Mouse (Mus musculus) R1 (cell line): ENCODE data around the gene Chid1.
A peak's percentile ranks its signal among the peaks of the same experiment; 100 is the strongest.

Experiments
- DNase-seq: peaks from one replicate; pipeline ENCODE4 v3.0.0-alpha.2; 2018; ENCODE audit warnings: low read depth, low spot score

The Chid1 gene

DNA sequence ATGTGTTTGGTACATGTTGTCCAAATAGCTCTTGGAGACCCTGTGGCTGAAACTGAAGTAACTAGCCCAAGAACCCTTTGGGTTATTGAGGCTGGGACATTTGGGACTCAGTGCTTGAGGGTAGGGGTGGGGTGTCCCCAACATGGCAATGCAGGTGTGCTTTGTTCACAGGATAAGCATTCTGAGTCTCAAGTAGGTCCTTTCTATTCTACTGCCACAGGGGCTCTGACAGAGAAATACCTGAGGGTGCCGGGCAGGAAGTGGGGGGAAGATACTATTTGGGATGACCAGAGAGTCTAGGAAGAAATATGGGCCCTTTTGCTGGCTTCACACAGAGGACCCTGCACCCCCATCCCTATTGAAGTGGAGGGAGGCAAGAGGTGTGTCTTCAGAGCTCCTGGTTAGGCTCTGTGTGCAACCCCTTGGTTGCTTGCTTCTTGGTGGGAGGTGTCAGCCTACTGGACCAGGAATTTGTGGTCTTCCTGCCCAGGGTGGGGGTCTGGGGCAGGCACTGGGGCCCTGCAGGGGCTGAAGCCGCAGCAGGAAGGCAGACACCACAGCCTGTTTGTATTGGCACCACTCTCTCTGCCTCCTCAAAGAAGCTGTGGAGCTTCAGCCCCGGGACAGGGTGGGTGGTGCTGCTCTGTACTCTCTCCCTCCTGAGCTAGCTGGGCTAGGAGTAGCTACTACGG lies 61.9 kb downstream of the Chid1 start:
- DNase-seq = no peak

DNA sequence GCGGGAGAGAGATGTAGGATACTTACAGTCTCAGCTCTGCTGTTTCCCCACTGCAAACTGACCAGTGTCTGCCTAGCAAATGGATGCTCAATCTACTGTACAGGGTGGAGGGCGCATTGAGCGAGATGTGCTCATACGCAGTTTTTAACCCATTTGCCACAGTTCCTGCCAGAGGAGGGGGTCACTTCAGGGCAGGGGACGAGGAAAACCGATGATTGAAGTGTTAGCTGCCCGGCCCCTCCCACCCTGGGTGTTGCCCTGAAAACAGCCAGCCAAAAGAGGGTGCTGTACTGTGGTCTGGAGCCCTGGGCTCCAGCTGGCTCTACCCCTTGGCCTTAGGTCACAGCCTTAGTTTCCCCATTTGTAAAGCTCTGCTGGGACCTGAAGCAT lies 62.7 kb downstream of the Chid1 start:
- DNase-seq = no peak

GRCm38 (mm10) chr7:141476226-141476980 lies 63.3 kb downstream of the Chid1 start:
- DNase-seq = peak; percentile 72

DNA sequence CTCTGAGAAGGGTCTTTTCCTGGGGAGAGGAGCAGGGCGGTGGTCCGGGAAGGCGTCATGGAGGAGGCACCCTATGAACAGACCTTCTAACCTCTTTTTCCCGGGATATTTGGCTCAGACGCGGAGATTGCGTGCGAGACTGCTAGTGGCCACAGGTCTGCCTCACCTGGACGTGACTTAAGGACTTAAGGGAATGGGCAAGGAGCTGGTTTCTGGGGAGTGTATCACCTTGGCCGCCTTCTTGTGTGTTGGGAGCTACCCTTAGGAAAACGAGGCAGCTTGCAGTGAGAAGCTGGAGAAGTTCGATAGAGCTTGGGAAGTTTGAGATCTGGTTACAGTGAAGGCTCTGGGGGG lies 63.9 kb downstream of the Chid1 start:
- DNase-seq = peak; percentile 51

- DNase-seq = peak; percentile 89
These were observed 64.4 kb downstream of the Chid1 start, which contains the start of the genes Polr2l and Tspan4 for GRCm38 (mm10) chr7:141475011-141475804. Gene Polr2l (minus strand): TSS chr7:141475132. Gene Tspan4 (plus strand): TSS chr7:141475240.

- DNase-seq = no peak
These were observed 65.5 kb downstream of the Chid1 start for GRCm38 (mm10) chr7:141474160-141474559.

DNA sequence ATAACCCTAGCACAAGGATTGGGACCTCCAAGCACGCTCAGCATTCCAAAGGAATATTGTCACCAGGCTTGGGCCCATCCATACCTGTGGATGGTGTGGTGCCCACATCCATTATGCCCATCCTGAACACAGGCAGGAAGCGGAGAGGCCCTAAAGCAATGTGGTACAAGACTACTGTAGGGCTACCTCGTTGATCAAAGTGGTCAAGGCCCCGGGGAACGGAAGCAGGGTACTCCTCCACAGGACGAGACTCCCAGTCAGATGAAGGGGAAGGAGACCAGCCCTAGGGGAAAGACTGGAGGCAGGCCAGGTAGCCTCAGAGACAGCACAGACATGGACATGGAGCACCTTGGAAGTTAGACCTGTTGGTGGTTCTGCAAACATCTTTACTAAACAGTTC lies 66.9 kb downstream of the Chid1 start:
- DNase-seq = no peak

- no peak for DNase-seq
These were observed 67.4 kb downstream of the Chid1 start for GRCm38 (mm10) chr7:141472226-141472625.

- no peak for DNase-seq
These were observed 68.4 kb downstream of the Chid1 start for GRCm38 (mm10) chr7:141471236-141471635.

DNA sequence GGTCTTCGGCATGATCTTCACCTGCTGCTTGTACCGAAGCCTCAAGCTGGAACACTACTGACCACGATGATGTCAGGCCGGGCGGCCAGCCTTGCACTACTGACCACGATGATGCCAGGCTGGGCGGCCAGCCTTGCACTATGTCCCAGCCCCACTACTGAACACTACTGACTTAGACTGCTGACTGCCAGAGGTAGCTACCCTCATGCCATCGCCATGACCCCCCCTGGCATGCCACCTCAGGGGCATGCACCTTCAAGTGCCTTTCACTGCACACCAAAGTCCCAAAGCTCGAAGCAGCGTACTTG lies 69.1 kb downstream of the Chid1 start:
- DNase-seq = no peak

- no peak for DNase-seq
These were observed 69.6 kb downstream of the Chid1 start for GRCm38 (mm10) chr7:141469901-141470636.

DNA sequence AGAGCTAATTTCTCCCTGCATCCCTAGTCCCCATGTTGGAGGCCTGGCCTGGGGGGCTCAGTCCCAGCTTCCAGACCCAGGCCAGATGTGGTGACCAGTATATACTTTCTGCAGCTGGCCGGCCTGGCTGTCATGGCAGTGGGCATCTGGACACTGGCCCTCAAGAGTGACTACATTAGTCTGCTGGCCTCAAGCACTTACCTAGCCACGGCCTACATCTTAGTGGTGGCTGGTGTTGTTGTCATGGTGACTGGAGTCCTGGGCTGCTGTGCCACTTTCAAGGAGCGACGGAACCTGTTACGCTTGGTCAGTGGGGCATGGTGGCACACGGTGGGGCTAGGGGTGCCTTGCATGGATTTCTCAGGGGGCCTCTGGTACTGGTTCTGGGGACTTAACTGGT lies 70.3 kb downstream of the Chid1 start:
- DNase-seq = no peak

DNA sequence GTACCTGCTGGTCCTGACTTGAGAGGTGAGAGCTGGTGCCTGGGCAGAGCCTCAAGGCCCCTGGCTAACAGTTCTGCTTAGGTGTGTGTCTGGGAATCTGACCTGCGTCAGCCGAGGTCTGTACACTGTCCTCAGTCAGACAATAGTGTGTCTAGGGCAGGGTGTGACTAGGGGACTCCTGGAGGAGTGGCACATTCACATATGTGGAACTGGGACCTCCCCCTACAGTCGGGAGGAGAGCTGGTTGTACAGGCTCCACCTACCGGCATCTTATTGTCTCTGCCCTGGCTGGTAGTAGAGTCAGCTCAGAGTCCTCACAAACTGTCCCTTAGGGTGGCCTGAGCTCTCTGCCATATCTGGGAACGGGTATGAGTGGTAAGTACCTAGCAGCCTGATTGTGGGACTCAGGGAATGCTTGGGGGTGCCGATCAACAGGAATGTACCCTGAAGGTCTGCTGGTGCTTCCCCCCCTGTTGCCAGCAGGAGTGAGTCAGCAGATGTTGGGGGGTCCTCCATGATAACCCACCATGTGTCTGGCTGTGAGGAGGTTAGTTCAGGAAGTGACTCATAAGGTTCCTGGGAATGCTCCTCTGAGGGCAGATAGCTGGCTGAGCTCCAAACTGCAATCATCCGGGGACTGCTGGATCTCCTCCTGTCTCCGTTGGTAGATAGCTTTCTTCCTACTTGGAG lies 71.0 kb downstream of the Chid1 start:
- DNase-seq = peak; percentile 95

DNA sequence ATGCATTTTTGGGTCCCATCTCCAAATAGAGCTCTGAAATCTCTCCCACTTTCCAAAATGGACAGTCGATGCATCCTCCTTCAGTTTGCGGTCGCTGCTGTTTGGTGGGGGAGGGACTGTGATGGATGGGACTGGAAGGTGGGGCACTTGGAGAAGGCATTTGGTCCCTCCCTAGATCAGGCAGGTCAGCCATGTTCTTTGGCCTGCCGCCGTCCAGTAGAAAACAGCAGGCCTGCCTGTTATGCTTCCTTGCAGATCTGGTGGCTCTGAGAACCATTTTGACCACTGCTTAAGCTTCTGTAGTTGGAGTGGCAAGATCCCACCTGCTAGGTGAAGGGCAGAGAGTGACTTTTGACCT lies 71.5 kb downstream of the Chid1 start:
- peak; percentile 62 for DNase-seq

- DNase-seq = peak; percentile 88
These were observed 72.2 kb downstream of the Chid1 start, which contains the start of gene Cd151 for GRCm38 (mm10) chr7:141467230-141468030. Gene Cd151 (plus strand): TSS chr7:141467392.

DNA sequence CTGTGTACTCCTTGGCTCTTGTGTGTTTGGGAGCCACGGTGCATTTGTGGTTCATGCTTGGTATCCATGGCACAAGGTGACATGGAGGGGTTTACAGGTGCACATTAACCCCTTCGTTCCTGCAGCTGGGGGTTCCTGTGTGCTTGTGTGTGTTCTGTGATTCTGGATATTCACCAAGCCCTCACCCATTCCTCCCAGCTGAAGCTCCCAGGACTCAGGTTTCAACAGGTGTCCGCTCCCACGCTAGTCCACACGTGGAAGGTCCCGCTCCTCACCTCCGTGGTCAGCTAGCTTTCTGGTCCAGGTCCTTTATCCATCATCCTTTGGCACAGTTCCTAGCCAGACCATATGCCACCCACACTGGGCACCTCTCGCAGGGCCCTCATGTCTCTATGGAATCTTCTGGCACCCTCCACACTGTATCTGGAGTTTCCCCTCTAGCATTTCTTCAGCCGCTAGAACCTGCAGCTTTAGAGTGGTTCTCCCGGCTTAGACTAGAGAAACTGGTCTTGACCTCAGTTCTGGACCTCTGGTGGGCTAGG lies 73.0 kb downstream of the Chid1 start:
- no peak for DNase-seq

- DNase-seq = no peak
These were observed 73.6 kb downstream of the Chid1 start for GRCm38 (mm10) chr7:141466045-141466394.

GRCm38 (mm10) chr7:141465388-141466044 lies 74.1 kb downstream of the Chid1 start:
- DNase-seq = no peak

DNA sequence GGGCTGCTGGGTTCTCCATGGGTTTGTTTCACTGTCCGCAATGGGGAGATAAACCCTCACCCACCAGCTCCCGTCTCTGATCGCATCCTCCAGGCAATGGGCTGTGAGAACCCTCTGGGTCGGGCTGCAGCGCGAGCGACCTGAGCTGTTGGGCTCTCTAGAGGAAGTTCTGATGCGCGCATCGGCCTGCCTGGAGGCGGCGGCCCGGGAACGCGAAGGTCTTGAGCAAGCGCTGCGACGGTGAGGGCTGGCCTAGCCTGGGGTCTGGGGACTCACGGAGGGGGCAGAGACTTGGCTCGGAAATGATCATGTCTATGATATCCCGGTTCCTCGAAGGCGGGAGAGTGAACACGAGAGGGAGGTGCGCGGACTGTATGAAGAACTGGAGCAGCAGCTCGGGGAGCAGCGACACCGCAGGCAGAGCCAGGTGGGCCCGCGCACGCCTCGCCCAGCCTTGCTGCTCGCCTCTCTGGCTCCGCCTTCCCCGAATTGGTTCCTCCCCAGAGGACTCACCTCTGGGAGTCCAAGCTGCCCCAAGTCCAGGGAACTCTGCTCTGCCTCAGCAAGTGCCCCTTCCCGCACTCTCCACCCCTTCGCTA lies 75.0 kb downstream of the Chid1 start:
- DNase-seq = no peak
